Mouse (Mus musculus): Measurements from ENCODE around the gene Rnf149. TPM values are rescaled to one million over a fixed set of nuclear protein-coding genes. Genes with fewer than 3 reads are reported as not detected.
A peak's percentile ranks its signal among the peaks of the same experiment; 100 is the strongest.
"Not testable (repeated sequence)": the region's sequence is repeated elsewhere in the genome, so short reads cannot be mapped to it uniquely, and the experiment has no call there.

Gene Rnf149
- 38.4 and 40.1 TPM in 2 replicates for total RNA-seq (2021)
- long read RNA-seq, experiment 1, transcript Rnf149-201 (7 exons, 2,492 nt): major isoform, 85 of 92 reads
- long read RNA-seq, experiment 1, partial matches to known transcripts: 2 of 92 reads
- long read RNA-seq, experiment 1, other reads (novel, unspliced or antisense): 5 of 92 reads
- long read RNA-seq, experiment 2, transcript Rnf149-201 (7 exons, 2,492 nt): major isoform, 53 of 60 reads
- long read RNA-seq, experiment 2, partial matches to known transcripts: 2 of 60 reads
- long read RNA-seq, experiment 2, other reads (novel, unspliced or antisense): 5 of 60 reads

GRCm38 (mm10) chr1:39577253-39577705, at the start of gene Rnf149:
Gene Rnf149 (minus strand): TSS chr1:39577405.
- peak; percentile 99 for DNase-seq

GRCm38 (mm10) chr1:39625491-39625890, 48.3 kb upstream of the Rnf149 start:
- no peak for DNase-seq

DNA sequence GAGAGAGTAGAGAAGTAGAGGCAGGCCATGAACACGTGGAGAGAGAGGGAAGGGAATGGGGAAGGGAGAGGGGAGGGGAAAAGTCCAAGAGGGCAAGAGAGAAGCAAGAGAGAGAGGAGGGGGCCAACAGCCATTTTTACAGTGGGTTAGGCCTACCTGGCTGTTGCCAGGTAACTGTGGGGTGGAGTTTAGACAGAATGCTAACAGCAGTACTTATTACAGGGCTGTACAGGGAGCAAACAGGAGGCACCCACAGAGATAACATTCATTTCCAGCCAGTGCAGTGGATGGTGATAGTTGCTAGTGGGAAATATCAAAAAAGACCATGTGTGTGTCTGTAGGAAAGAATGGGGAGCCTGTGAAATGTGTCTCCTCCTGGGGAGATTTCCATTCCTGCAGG, 46.5 kb upstream of the Rnf149 start:
- DNase-seq: no peak

- no peak for DNase-seq
Observed at GRCm38 (mm10) chr1:39623106-39623505, 45.9 kb upstream of the Rnf149 start.

- DNase-seq: peak; percentile 57
Observed at GRCm38 (mm10) chr1:39618524-39618923, 41.3 kb upstream of the Rnf149 start.

GRCm38 (mm10) chr1:39615526-39615925, 38.3 kb upstream of the Rnf149 start:
- DNase-seq: no peak

DNA sequence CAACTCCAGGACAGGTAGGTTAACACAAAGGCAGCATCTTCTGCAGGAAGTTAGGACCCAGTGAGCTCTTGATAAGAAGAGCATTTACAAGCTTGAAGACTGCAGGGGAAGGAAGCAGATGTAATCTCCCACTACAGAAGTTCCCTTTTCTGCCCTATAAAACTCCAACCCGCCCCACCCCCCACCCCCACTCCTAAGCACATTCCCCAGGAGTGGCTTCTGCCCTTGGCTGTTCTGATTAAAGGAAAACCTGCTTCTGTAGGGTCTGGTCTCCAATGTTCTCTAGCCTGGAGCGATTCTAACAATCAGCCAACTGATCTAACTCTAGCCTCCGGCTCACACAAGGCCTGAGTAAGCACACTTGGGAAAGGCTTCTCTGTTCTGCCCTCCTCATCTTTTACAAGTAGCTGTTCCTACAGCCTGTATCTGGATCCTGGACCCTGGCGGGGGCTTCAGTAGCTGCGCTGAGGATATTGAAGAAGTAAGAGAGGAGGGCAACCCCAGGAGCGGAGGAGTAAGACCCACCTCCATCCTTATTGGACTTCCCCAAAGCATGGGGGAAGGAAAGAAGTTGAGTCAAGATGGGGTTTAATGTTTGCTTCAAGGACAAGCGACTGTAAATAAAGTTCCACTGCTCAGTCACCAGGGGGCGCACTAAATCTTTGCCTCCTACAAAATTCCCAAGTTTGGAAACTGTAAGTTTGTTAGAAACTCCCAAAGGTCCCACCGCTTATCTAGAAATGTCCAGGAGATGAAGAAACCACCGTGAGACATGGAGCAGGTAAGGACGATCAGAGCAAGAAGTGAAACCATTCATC, 37.5 kb upstream of the Rnf149 start:
- DNase-seq: peak; percentile 76

DNA sequence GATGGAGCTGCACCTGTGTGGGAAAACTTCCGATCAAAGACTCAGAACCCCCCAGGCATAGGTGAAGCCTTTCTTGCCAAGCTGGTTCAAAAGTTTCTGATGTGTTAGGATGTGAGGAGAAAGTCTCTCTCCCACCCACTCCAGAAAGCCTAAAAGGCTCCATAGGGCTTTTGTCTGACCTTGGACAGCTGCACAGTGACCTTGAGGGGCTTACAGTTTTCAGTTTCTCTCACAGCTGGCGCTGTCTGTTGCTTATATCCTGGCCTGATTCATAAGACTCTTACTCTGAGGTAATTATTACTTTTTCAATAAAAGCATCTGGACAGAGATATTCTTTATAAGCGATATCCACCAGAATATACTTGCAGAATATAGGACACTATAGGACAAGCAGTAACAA, 35.9 kb upstream of the Rnf149 start:
- no peak for DNase-seq

DNA sequence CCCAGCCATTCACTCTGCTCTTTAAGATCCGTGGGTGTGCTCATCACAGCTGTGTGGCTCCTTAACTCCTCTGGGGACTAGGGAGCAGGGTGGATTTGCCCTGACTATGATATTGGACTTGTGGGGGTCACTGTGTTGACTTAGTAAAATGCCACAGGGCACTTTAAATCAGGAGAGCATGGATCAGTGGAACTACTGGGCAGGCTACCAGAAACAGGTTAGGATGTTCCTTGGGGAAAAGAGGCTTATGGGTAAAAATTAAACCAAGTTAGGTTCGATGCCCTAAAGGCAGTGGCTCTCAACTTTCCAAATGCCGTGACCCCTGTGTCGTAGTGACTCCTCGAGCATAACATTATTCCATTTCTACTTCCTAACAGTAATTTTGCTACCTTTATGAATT, 35.3 kb upstream of the Rnf149 start:
- DNase-seq: no peak

DNA sequence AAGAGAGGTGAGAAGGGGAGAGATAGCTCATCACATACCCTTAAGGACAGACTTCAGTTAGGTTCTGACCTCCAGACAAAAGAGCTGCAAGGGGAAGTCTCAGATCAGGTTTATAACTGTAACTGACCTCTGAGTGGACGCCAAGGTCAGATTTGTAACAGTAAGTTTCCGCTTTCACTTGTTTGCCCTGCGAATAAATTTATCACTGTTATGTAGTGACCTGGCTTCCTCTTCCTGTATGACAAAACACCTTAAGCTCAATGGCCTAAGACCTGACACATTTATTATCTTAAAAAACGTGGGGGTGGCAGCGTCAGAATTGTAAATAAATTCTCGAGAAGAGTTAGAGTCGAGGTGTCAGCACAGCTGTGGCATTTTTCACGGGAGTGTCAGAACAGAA, 31.3 kb upstream of the Rnf149 start:
- DNase-seq: no peak

GRCm38 (mm10) chr1:39602477-39602876, 25.3 kb upstream of the Rnf149 start:
- DNase-seq: no peak

DNA sequence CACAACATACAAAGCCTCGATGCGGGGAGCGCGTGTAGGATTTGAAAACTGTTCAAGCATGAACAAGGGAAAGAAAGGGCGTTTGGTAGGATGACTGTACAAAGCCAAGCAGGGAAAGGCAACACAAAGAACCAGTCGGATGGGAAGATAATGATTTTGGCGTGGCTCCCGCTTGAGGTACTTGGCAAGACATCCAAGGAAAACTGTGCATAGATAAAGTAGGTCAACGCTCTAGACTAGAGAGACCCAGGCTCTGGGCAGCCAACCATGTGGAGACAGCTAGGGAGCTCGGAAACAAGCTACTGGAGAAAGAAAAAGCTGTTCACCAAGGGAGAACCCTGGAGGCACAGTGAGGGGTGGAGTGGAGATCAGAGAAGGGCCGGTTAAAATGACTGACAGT, 21.5 kb upstream of the Rnf149 start:
- DNase-seq: peak; percentile 78

DNA sequence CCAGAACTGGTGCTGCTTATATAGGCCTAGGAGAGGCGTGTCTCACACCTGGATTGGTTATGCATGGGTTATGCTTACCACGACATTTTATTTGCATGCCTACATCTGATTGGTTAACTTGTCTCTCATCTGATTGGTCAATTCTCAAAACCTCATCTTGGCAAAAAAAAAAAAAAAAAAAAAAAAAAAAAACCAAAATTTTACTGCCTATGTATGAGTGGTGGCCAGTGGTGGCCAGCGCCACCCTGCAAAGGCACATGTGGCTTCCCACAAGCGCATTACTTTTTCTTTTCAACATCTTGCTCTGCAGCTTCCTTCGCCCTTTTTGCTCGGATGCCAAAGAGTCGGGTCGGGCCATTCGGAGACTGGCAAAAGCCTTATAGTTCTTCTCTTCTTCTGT, 19.9 kb upstream of the Rnf149 start:
- not testable (repeated sequence) for DNase-seq

- no peak for DNase-seq
Observed at GRCm38 (mm10) chr1:39593836-39594235, 16.6 kb upstream of the Rnf149 start.

- DNase-seq: no peak
Observed at GRCm38 (mm10) chr1:39592090-39592489, 14.9 kb upstream of the Rnf149 start.

- not testable (repeated sequence) for DNase-seq
Observed at GRCm38 (mm10) chr1:39591557-39591956, 14.4 kb upstream of the Rnf149 start.

DNA sequence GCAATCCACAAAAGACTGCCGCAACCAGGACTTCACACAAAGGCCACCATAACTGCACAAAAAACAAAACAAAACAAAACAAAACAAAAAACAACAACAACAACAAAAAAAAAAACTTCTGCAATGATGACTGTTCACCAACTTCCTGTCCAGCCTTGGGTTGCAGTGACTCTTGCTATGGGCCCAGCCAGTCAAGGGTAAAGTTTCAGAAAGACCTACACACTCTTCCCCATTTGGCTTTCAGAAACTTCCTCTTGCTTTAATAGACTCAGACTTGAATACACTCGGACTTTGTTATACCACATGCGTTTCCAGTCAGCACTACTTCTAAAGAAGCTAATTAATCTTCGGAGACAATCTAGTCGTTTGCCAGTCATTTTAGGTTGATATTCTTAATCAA, 13.0 kb upstream of the Rnf149 start:
- DNase-seq: no peak

GRCm38 (mm10) chr1:39585416-39585815, 8.2 kb upstream of the Rnf149 start:
- DNase-seq: no peak

DNA sequence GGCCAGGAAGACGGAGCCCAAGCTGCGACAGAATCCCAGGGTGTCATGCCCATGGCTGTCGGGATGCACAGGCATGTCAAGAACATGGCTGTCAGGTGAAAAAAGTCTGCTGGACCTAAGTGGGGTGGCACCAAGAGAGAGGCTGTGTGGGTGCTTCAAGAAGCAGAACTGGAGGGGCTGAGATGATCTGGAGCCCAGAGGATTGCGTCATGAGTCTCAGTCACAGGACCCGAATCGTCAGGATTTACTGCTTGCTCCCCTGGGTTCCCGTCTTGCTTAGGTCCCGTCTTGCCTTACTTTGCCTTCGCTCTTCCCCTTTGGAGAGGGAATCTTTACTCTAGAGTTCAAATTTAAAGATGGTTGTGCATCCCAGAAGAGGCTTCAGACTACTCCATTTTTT, 6.0 kb upstream of the Rnf149 start:
- no peak for DNase-seq

DNA sequence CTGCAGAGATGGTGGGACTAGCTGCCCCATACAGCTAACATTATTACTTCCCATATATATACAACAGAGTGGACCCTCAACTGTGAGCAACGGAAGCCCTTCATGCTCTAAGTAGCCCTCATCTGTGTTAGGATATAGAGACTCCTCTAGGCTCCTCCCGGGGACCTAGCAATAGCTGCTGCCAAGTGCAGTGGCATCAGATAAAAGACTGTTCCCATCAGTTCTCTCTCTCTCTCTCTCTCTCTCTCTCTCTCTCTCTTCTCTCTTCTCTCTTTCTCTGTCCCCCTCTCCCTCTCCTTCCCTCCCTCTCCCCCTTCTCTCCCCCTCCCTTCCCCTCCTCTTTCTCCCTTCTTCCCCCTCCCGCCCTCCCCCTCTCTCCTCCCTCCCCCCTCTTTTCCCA, 4.0 kb upstream of the Rnf149 start:
- DNase-seq: no peak

DNA sequence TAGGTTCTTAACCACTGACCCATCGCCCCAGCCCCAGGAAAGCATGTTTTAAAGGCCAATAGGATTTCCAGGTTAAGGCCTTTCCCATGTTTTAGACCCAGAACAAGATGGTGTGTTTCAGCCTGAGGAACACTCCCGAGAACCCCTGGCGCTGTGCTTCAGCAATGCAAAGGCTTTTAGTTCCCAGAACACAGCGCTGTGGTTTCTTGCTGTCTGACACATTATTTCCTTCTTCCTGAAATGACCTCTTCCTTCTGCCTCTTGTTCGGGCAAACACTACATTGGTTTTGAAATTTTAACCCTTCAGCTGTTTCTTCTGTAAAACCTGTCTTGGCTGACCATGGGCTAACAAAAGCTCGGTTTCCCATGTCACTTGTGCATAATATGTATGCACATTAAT, 1.9 kb upstream of the Rnf149 start:
- DNase-seq: no peak

GRCm38 (mm10) chr1:39578446-39578845, 1.2 kb upstream of the Rnf149 start:
- no peak for DNase-seq

DNA sequence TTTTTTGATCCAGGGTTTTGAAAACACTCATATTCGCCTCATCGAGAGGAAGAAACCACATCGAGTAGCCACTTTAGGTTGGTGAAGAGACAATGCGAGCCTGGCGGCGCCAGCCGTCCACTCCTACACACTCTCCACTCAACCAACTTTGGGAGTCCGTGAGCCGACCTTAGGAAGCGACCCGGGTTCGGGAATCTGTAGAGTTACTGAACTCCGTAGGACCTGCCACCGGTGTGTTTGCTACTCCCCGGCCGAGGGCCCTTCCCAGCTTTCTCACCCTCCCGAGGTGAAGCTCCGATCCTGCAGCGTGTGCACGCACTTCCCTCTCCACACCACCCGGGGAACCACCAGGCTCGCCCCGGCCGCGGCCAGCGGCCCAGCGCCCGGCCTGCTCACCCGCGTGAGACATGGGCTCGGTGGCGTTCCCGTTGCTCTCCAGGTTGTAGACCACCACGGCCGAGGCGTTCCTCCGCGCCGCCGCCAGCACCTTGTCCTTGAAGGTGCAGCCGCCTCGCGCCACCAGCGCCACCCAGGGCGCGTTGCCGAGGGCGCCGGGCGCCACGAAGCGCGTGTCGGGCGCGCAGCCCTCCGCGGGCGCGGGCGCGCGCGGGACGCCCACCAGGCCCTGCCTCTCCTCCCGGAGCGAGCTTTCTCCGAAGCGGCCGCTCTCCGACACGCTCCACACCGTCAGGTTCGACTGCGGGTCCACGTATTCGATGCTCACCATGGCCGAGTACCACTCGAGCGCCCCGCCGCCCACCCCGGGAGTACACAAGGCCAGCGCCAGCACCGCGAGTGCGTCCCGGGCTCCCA, 568 bp downstream of the Rnf149 start:
- peak; percentile 78 for DNase-seq
